Mouse (Mus musculus) liver, adult 2 months (tissue): ENCODE data around the gene Col18a1.

Source experiments
- CTCF ChIP-seq: fragments of 200-500 bp; IDR thresholded peaks from 2 replicates; pipeline ENCODE4 v1.5.1; 2011; ENCODE audit warnings: low read depth, low read length, control low read depth
- POLR2A ChIP-seq: fragments of 200-500 bp; IDR thresholded peaks from 2 replicates; pipeline ENCODE4 v1.6.1; 2011; ENCODE audit warnings: low read length, control low read depth; ENCODE audit not compliant: insufficient read depth; ENCODE audit errors: extremely low read depth

DNA sequence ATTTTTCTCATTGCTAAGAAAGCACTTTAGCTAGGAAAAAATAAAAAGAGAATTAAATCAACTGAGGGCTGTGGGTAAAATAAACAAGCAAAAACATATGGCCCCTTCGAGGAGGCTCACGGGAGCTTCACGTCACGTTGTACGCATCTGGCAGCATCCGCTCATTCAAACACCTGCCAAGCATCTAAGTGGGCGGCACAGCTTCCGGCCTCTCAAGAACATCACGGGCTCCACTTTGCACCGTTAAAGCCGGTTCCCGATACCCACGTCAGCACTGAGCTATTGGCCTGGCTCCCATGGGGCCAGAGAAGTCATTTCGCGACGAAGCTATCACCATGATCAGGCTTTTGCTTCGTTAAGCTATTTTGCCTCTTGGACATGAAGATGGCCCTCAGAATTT, 26.4 kb upstream of the Col18a1 start:
- TF ChIP-seq CTCF (no peak), POLR2A (no peak)
